In the genomic region with DNA sequence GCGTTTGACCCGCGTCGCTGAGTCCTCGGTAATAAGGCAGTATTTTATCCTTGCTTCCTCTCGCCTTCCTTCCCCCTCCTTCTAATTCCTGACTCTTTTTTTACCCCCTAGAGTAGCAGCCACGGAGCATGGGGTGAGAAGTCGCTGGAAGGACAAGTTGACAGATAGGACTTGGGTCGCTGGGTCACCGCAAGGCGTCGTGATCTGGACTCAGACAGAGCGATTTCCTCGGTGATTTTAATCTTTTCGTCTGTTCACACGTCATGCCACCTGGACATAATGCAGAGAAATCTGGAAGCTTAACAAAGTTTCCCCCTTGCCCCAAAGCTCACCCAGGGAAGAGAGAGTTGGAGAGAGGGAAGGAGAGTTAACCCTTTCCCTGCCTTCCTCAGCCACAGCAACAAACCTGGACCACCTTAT, we compare ENCODE assay signal across 11 mouse cellular contexts.
DNase-seq lines count a peak whose midpoint lies in the region; ATAC-seq and TF ChIP-seq lines count a peak whose summit lies in the region.
"Had no signal": no experiment of that assay in that cellular context is flagged by ENCODE, and none has a peak within 500 bp of the region (broad histone marks: within the 10 kb centered on the region; RNA-seq: fewer than 3 reads in every experiment).

No protein-coding gene starts in this region.

- TF ChIP-seq EP300 in stomach, postnatal 0 days (optimal IDR thresholded peaks at IDR 0.05) = no peak

- no peaks in the 10 kb centered on the region for H3K27me3 ChIP-seq in lung, embryonic 16.5 days (ENCODE audit: control insufficient read depth, insufficient read depth, low read depth, low read length)
- H3K27me3 ChIP-seq in embryonic facial prominence, embryonic 14.5 days (replicated peaks; ENCODE audit: control insufficient read depth, insufficient read depth, low read length) = no peaks in the 10 kb centered on the region
- H3K27me3 ChIP-seq in stomach, postnatal 0 days (ENCODE audit: control insufficient read depth, insufficient read depth, low read length) = no peaks in the 10 kb centered on the region

- H3K27ac ChIP-seq in lung, embryonic 16.5 days (ENCODE audit: low read length) = no peak overlapping the region
- H3K27ac ChIP-seq in embryonic facial prominence, embryonic 14.5 days (replicated peaks; ENCODE audit: low read depth, low read length) = no peak overlapping the region
- no peak overlapping the region for H3K27ac ChIP-seq in stomach, postnatal 0 days (replicated peaks)
- H3K27ac ChIP-seq: liver, embryonic 14.5 days had no signal

- no peaks in the 10 kb centered on the region for H3K36me3 ChIP-seq in lung, embryonic 16.5 days (ENCODE audit: control insufficient read depth, insufficient read depth, low read length)
- no peaks in the 10 kb centered on the region for H3K36me3 ChIP-seq in embryonic facial prominence, embryonic 14.5 days (ENCODE audit: control insufficient read depth, insufficient read depth, low read length)
- H3K36me3 ChIP-seq in stomach, postnatal 0 days (ENCODE audit: control insufficient read depth, insufficient read depth, low read length) = no peaks in the 10 kb centered on the region

- peak overlapping the region; percentile 43 for H3K4me2 ChIP-seq in lung, embryonic 16.5 days (ENCODE audit: low read depth, low read length)
- peak overlapping the region; percentile 37; the same call in 1 of the 2 replicates for H3K4me2 ChIP-seq in embryonic facial prominence, embryonic 14.5 days (ENCODE audit: low read depth, low read length)
- H3K4me2 ChIP-seq in stomach, postnatal 0 days (replicated peaks; ENCODE audit: low read depth) = peak overlapping the region; percentile 21

- no peak for DNase-seq in lung, adult 18-20 months
- peak; percentile 14 for DNase-seq in embryonic facial prominence, embryonic 14.5 days (ENCODE audit: low spot score)
- peak; percentile 75 to 86 for DNase-seq in kidney, postnatal 25 days
- no peak for DNase-seq in stomach, postnatal 0 days (ENCODE audit: low spot score)
- no peak for DNase-seq in layer of hippocampus, adult 9-10 months (ENCODE audit: low spot score)
- DNase-seq in B cell, adult 2 months = no peak
- DNase-seq: cerebellum, adult 18-20 months; gastrocnemius, postnatal 25 days; thymus, adult 18-20 months had no signal

- peaks cover 7% of the 10 kb centered on the region for H3K4me1 ChIP-seq in lung, embryonic 16.5 days (replicated peaks; ENCODE audit: control insufficient read depth, insufficient read depth, low read length)
- H3K4me1 ChIP-seq in embryonic facial prominence, embryonic 14.5 days (ENCODE audit: control insufficient read depth, insufficient read depth, low read length) = peaks cover 18% of the 10 kb centered on the region; the same call in 1 of the 2 replicates
- H3K4me1 ChIP-seq in stomach, postnatal 0 days (replicated peaks; ENCODE audit: control insufficient read depth, insufficient read depth) = no peaks in the 10 kb centered on the region

- TF ChIP-seq CTCF in stomach, postnatal 0 days (IDR thresholded peaks at IDR 0.05; ENCODE audit: low read depth) = no peak

- no peak for ATAC-seq in lung, embryonic 16.5 days (ENCODE audit: low read depth)
- no peak for ATAC-seq in embryonic facial prominence, embryonic 14.5 days (ENCODE audit: low read depth)
- no peak for ATAC-seq in stomach, postnatal 0 days (ENCODE audit: low FRiP score, low TSS enrichment)

- 0 out of 2 replicates have a peak overlapping the region, but pooled peaks have one; percentile 1 for H3K9ac ChIP-seq in lung, embryonic 16.5 days (ENCODE audit: low read length)
- no peak overlapping the region for H3K9ac ChIP-seq in embryonic facial prominence, embryonic 14.5 days (ENCODE audit: low read depth, low read length)
- no peak overlapping the region for H3K9ac ChIP-seq in stomach, postnatal 0 days (ENCODE audit: low read length)
- H3K9ac ChIP-seq: liver, embryonic 14.5 days had no signal

- WGBS in lung, embryonic 16.5 days = 5% methylated on average over 16 of the region's 16 CpGs
- whole genome bisulfite sequencing in embryonic facial prominence, embryonic 14.5 days = 10% methylated on average over 16 of the region's 16 CpGs
- WGBS in stomach, postnatal 0 days = 10% methylated on average over 16 of the region's 16 CpGs

- no peaks in the 10 kb centered on the region for H3K9me3 ChIP-seq in lung, embryonic 16.5 days (ENCODE audit: control insufficient read depth, low read length)
- H3K9me3 ChIP-seq in embryonic facial prominence, embryonic 14.5 days (ENCODE audit: control insufficient read depth, low read length) = no peaks in the 10 kb centered on the region
- no peaks in the 10 kb centered on the region for H3K9me3 ChIP-seq in stomach, postnatal 0 days (ENCODE audit: control insufficient read depth, low read length)

- no peak overlapping the region for H3K4me3 ChIP-seq in lung, embryonic 16.5 days (ENCODE audit: low read length)
- H3K4me3 ChIP-seq in embryonic facial prominence, embryonic 14.5 days (ENCODE audit: low read depth, low read length) = no peak overlapping the region
- no peak overlapping the region for H3K4me3 ChIP-seq in stomach, postnatal 0 days (ENCODE audit: low read depth, low read length)

Comparison
In these comparisons a context has a peak if more than half of its experiments do, and no peak if none do; other contexts are left out.
1. DNase-seq: peak in embryonic facial prominence, embryonic 14.5 days (single experiment) and kidney, postnatal 25 days (2 of 2); none in lung, adult 18-20 months (0 of 2), stomach, postnatal 0 days (single experiment), layer of hippocampus, adult 9-10 months (single experiment) and B cell, adult 2 months (0 of 2).
2. Peak in every context shown above with its lines, with median percentiles within 50 percentile points of each other: H3K4me2 ChIP-seq.